Mouse (Mus musculus) common myeloid progenitor, adult 5-6 weeks (primary cell): Measurements from ENCODE around the gene Iba57. TPM values are rescaled to one million over a fixed set of nuclear protein-coding genes. Genes with fewer than 3 reads are reported as not detected.
"Not testable (repeated sequence)": the region's sequence is repeated elsewhere in the genome, so short reads cannot be mapped to it uniquely, and the experiment has no call there.

ENCODE experiments used
- ATAC-seq: replicated peaks from 2 replicates; pipeline ENCODE4 v1.8.0; 2016; ENCODE audit warnings: low read depth, mild to moderate bottlenecking, moderate TSS enrichment, inconsistent platforms; ENCODE audit not compliant: poor library complexity, severe bottlenecking
- total RNA-seq: library from RNA; stranded (forward); fragments of 200-1000, 187-1606 nt; gene quantifications from 2 replicates; pipeline ENCODE4 v1.2.3, GENCODE M21; 2017

Gene Iba57
- total RNA-seq = 3.3 and 6.1 TPM in 2 replicates

GRCm38 (mm10) chr11:59163255-59164236 lies at the start of gene Iba57:
Iba57 (minus strand) TSS chr11:59163739.
- ATAC-seq = peak; percentile 91

- no peak for ATAC-seq
These were observed 49.5 kb upstream of the Iba57 start for GRCm38 (mm10) chr11:59212892-59213494.

GRCm38 (mm10) chr11:59212320-59212719 lies 48.8 kb upstream of the Iba57 start:
- ATAC-seq = peak; percentile 67

GRCm38 (mm10) chr11:59211561-59211960 lies 48.0 kb upstream of the Iba57 start:
- not testable (repeated sequence) for ATAC-seq

GRCm38 (mm10) chr11:59210020-59210419 lies 46.5 kb upstream of the Iba57 start:
- no peak for ATAC-seq

- no peak for ATAC-seq
These were observed 46.0 kb upstream of the Iba57 start for GRCm38 (mm10) chr11:59209580-59209979.

GRCm38 (mm10) chr11:59209003-59209441 lies 45.5 kb upstream of the Iba57 start:
- peak; percentile 67 for ATAC-seq

- peak; percentile 57 for ATAC-seq
These were observed 44.8 kb upstream of the Iba57 start, which contains the start of gene 2310033P09Rik for GRCm38 (mm10) chr11:59208153-59208831. 2310033P09Rik (plus strand) TSS chr11:59208321.

GRCm38 (mm10) chr11:59202081-59202995 lies 38.8 kb upstream of the Iba57 start, which contains the start of gene Mrpl55:
Mrpl55 (plus strand) TSS chr11:59202486.
- peak; percentile 95 for ATAC-seq

- peak; percentile 46 for ATAC-seq
These were observed 37.9 kb upstream of the Iba57 start for GRCm38 (mm10) chr11:59201216-59202002.

- no peak for ATAC-seq
These were observed 32.7 kb upstream of the Iba57 start for GRCm38 (mm10) chr11:59196230-59196629.

- no peak for ATAC-seq
These were observed 28.5 kb upstream of the Iba57 start, which contains the start of gene Guk1 for GRCm38 (mm10) chr11:59192059-59192386. Guk1 (minus strand) TSS chr11:59192212.

- ATAC-seq = peak; percentile 94
These were observed 27.9 kb upstream of the Iba57 start for GRCm38 (mm10) chr11:59191231-59192058.

GRCm38 (mm10) chr11:59187706-59188105 lies 24.2 kb upstream of the Iba57 start:
- no peak for ATAC-seq

GRCm38 (mm10) chr11:59185490-59185889 lies 22.0 kb upstream of the Iba57 start:
- no peak for ATAC-seq

- ATAC-seq = peak; percentile 87
These were observed 20.3 kb upstream of the Iba57 start for GRCm38 (mm10) chr11:59183821-59184220.

- ATAC-seq = no peak
These were observed 19.4 kb upstream of the Iba57 start, which contains the start of gene Gjc2 for GRCm38 (mm10) chr11:59182864-59183331. Gjc2 (minus strand) TSS chr11:59183213.

GRCm38 (mm10) chr11:59176921-59177320 lies 13.4 kb upstream of the Iba57 start:
- ATAC-seq = no peak
